Mouse (Mus musculus): ENCODE measurements around the gene Pola2. TPM values are rescaled to one million over a fixed set of nuclear protein-coding genes. Genes with fewer than 3 reads are reported as not detected.

The Pola2 gene
- total RNA-seq, 2 experiments from 2014 or later, result 35.0 to 37.9 TPM

DNA sequence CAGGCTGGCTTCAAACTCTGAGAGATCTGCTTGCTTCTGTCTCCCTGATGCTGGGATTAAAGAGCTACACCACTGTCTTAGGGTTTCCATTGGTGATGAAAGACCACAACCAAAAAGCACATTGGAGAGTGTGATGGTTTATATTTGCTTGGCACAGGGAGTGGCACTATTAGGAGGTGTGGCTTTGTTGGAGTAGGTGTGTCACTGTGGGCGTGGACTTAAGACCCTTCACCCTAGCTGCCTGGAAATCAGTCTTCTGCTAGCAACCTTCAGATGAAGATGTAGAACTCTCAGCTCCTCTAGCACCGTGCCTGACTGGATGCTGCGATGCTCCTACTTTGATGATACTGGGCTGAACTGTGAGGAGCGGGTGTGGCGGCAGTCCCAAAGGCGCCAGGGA, 25.5 kb downstream of the Pola2 start:
- DNase-seq (ENCODE audit: low spot score in 2 of 2), result no peak

DNA sequence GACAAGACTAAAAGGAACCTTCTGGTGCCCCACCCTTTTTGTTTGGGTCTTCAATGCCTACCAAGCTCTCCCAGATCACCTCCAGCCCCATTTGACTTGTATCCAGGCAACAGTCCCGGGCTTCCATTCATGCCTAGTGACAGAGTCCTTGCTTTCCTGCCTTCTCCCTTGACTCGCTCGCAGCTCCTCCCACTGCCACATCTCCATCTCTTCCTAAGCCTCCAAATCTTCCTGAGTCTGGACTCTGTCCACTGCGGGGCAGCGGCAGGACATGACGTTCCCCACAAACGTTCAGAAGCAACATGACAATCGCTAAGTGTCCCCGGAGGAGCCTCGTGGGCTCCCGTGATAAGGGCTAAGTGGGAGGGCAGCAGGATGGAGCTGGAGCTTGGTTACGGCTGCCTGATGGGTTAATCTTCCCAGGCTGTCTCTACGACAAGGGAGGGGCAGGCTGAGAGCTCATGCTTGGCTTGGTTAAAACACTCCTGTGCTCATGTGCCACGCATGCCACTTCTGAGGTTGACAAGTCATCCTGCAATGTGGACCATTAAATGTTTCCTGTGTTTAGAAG, 26.1 kb downstream of the Pola2 start:
- DNase-seq (ENCODE audit: low spot score in 2 of 2), result no peak

DNA sequence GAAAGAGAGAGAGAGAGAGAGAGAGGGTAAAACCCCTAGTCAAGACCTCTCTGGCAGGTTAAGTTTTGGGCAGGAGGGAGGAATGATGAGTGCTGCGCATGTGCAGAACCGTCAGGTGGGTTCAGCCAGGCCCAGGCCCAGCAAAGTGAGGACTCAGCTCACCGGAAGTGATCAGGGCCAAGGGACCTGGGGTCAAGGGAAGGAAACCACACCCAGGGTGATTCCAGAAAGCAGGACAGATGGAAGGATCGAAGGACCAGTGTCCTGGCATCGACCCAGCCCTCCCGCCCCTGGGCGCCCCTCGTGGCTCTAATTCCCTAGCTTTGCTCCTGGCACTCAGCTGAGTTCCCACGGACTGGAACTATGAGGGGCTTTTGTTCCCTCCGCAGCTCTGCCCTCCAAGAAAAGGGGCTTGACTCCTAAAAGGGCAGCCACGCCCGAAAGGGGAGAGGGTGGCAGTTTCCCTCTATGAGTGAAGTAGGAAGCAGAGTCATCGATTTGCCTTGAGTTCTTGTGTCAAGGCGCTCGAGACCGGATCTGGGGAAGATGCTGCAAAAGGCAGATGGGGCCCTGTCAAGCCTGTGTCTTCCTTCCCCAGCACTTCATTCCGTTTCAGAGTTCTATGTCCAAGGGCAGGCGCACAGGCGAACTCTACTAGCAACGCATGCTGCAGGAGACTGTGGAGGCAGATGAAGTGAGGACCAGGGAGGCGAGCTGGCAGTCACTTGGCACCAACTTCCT, 26.7 kb downstream of the Pola2 start:
- DNase-seq (ENCODE audit: low spot score in 2 of 2), result no peak

DNA sequence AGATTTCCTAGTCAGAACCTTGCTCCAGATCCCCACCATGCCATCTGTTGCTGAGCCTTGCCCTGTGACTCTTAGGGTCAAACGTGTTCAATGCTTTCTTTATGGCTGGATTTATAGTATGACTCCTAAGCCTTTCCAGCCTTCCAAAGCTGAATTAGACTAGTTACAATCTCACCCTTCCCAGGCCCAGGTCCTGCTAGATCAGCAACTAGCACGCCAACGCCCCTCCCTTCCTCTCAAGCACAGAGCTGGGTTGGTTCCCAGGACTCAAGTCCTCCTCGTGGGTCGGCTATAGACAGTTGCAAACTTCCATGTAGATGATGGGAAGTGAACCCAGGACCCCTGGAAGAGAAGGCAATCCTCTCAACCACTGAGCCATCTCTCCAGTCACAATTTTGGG, 28.3 kb downstream of the Pola2 start:
- no peak for DNase-seq (ENCODE audit: low spot score in 2 of 2)

DNA sequence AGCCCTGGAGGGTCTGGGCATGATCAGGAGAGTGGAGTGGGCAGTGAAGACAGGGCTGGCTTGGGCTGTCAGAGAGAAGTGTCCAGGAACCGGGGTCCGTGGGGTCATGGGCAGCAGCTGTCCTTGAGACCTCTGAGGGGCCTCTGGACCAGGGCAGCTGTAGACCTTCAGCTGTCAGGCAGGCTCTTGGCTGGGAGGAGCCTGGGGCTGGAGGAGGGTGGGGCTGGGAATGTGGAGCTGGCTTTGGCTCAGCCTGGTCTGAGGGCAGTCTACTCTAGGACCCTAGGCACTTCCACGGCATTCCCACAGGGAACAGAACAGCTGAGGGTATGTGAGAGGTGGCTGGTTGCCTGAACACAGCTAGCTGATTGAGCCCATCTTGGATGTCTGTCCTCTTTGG, 28.7 kb downstream of the Pola2 start:
- DNase-seq (ENCODE audit: low spot score in 2 of 2), result no peak

DNA sequence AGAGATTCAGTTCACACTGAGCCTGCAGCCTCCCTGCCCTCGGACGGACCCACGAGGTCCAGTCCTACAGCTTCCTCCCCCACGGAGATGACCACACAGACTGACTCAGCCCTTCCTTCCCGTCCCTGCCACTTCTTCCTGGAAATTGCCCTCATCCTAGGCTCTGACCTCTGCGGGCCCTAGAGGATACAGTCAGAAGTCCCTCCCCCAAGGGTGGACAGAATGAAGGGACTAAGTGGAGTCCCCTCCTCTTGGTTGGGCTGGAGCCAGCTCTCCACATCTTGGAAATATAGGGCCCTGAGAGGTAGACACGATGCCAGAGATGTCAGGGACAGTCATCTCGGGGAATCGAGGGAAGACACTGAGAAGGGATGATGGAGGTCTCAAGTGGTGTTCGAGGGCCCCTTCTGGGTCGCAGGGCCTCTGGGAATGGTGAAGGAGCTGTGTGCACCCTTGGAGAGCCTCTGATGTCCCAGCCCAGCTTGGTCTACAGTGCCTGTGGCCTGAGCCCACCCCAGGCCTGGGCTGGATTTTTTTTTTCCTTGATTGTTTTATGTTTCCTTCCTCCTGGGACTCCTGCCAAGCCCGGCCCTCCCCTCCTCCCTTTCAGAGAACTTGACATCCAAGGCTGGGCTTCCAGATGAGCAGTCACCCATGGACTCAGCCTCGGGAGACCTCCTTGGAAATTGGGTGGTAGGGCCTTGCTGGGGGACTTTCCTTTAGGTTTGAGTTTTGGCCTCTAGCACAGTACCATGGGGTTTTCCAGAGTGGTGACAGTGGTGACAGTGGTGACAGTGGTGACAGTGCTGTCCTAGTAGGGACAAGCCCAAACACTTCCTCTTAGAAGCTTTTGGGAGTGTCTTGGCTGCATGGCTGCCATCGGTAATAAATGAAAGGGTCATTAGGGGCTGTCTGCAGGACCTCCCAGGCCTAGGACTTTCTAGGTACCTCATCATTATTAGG, 34.1 kb downstream of the Pola2 start:
- DNase-seq (ENCODE audit: low spot score in 2 of 2), result peak in 1 of 2 experiments; percentile 48

DNA sequence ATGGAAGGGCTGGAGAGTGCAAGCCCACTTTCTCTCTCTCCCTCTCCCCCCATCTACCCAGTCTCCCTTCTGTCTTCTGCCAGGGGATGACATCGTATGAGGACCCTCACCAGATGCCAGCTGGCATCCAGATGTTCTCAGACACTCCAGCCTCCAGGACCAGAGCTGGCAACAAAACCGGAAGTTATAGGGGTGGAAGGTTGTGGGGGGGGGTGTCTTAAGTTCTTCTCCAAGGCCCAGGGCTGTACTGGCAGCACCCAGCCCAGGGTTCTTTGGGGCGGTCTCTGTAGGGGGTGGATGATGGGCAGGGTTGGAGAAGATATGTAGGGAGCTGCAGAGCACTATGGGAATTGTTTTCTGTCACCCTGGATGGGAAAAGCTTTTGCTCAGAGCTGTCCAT, 35.5 kb downstream of the Pola2 start:
- no peak for DNase-seq (ENCODE audit: low spot score in 2 of 2)

DNA sequence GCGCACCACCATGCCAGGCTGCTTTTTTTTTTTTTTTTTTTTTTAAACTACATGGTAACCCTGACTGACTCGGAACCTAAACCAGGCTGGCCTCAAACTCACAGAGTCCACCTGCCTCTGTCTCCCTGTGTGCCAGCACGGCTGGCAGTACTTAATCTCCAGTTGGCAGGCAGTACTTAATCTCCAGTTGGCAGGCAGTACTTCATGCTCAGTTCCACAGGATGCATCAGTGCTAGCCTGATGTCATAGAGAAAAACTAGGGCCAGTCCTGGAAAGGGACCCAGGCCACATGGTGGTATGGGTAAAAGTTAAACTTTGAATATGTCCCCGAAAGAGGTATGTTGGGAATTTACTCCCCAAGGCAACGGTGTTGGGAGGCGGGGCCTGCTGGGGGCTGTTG, 35.9 kb downstream of the Pola2 start:
- no peak for DNase-seq (ENCODE audit: low spot score in 2 of 2)

DNA sequence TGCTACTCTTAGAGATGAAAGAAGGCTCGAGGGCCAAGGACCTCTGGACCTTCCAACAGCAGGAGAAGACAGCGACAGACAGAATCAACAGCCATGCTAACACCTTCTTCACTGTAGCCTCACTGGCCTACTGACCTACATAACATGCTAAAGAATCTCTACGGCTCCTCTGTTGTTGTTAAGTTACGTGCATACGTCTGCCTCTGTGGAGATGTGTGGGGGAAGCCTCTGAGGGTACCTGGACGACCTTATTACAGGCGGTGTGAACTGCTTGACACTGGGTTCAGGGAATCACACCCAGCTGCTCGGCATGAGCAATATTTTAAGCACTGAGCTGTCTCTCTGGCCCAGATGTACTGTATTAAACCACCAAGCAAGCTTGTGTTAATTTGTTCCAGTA, 36.5 kb downstream of the Pola2 start:
- DNase-seq (ENCODE audit: low spot score in 2 of 2), result no peak

DNA sequence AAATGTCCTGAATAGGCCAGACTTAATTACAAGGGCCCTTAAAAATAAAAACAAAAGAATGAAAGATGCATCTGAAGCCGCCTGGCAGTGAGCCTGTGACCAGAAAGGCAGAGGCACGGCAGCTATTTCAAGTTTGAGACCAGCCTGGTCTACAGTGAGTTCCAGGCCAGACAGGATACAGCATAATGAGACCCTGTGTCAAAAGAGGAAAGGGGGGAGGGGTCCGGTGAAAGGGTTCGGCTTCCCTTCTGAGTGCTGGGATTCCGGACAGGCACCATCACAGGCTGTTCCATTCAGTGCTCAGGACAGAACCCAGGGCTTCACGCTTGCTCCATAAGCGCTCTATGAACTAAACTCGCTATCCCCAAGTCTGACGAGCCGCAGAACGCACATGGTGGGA, 37.0 kb downstream of the Pola2 start:
- DNase-seq (ENCODE audit: low spot score in 2 of 2), result no peak

DNA sequence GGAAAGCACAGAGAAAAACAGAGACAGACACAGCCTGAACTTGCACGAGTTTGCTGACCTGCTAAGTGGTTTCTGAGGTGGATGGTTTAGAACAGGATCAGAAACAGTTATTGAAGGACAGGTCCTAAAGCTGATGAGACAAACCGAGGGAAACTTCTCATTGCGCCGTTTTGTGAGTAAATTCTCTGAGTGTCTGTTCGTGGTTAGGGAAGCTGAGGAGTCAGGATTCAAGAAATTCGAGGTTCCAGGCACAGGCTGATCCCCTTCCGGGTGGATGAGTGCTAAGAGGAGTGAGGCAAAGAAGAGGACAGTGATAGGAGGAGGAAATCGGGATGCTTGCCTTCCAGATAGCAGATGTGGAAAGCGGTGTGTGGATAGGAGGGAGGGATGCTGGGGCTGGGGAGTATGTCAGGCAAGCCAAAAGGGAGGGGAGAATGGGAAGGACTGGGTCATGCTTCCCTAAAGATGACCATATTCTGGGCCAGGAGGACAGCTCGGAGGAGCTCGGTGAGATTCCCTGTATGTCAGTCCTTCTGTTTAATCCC, 38.6 kb downstream of the Pola2 start:
- DNase-seq (ENCODE audit: low spot score in 2 of 2), result no peak

DNA sequence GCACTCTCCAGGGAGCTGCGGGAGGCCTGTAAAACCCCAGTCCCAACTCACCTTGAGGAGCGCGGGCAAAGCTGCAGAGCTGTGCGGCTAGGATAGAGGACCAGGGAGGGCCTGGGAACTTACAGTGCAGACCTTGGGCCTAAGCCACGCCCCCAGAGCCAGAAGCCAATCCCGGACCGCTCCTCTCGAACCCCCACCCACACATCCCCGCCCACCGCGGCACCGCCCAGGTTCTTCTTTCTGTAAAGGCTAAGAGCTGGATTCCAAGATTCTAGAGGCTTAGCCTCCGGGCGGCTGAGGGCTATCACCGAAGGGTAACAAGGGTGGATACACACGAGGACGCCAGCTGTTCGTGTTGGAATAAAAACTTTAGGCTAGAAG, 39.3 kb downstream of the Pola2 start, which contains the start of gene Cdc42ep2:
Gene Cdc42ep2 (minus strand): TSS at position 104 of the 381 bp plus-strand sequence.
- DNase-seq (ENCODE audit: low spot score in 2 of 2), result peak; percentile 86 to 90

DNA sequence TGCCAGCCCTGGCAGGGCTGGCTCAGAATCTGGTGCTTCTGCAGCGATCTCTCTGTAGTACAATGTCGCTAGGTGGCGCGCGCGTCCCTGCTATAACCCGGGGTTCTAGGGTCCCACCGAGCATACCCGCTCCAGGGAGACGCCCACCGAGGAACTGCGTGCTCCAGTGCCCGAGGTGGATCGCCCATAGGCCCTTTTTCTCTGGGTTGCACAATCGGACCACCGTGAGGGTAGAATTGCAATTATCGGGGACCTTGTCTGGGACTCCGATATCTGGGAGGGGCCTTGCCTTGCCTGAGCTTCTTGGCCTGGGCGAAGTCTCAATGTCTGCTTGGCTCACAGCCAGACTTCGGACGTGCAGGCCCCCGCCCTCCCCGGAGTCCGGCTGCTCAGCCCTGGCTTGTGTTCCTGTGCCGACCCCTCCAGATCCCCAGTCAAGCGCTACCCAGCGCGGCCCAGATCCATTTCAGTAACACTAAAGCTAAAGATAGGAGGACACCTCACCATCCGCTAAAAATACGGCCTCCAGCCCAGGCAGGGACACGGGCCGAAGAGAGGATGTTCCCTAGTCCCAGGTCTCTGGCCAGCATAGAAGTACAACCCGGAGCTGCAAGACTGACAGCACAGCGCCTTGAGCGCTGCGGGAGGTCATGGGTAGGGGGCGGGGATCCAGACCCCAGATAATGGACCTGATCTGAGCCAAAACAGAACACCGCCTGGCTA, 39.9 kb downstream of the Pola2 start:
- DNase-seq (ENCODE audit: low spot score in 2 of 2), result peak; percentile 62 to 86

DNA sequence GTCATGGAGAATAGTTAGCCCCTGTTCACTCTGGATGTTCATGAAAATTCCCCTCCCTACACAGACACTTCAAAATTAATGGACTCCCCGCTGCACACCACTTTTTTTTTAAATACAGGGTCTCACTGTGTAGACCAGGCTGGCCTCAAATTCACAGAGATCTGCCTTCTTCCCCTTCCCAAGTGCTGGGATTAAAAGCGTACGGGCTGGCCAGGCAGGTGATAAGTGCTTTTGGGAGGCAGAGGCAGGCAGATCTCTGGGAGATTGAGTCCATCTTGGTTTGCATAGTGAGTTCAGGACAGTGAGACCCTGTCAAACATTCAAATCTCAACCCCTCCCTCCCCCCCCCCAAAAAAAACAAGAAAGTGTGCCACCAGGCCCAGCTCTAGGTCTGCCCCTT, 41.0 kb downstream of the Pola2 start:
- no peak for DNase-seq (ENCODE audit: low spot score in 2 of 2)

DNA sequence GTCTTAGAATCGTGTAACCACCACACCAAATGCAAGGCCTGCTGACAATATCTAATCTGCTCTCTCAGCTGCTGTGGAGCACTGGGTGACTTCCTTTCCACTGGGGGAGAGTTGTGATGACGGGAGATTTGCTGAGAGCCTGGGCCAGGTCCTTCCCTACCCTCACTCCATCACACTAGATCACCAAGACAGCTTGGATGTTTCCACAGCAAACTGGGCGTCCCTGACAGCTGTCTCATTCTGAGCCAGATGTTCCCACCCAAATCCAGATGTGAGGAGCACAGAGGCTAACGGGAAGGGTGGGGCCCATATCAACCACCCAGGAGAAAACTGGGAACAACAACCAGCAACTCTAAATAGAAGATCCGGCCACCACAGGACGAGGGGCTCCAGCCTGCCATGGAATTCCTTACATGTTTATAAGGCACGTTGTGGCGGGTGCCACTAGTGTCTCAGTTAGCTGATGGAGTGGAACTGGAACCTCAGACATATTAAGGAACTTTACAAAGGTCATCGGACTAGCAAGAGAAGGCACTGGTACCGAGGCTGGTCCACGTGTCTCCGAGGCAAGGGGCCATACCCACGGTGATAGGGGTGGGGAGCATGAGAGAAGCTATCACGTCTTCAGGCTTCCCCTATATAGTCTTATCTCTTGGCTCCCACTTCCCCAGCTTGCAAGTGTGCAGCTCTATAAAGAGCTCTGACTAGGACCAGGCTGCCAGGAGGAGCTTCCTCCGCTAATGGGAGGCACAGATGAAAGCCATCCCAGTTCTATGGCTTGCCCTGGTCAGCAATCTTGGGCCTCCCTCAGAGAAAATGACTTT, 41.7 kb downstream of the Pola2 start:
- DNase-seq (ENCODE audit: low spot score in 2 of 2), result no peak

DNA sequence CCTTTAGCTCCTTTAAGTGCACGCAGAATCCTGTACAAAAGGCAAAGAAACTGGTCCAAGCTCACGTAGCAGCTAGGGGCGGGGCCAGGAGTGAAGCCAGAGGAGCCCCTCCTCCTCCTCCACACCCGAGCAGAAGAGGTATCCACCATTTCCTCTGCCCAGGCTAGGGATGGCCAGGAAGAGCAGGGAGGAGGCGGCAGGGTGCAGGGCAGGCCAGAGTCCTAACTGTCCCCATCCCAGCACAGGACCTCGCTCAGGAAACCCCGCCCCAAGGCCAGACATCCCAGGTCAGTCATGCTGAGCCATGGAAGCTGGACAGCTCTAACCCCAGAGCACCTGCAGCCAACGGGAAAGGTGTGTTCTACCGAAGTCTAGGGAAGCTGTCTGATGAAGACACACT, 42.3 kb downstream of the Pola2 start:
- DNase-seq (ENCODE audit: low spot score in 2 of 2), result no peak

DNA sequence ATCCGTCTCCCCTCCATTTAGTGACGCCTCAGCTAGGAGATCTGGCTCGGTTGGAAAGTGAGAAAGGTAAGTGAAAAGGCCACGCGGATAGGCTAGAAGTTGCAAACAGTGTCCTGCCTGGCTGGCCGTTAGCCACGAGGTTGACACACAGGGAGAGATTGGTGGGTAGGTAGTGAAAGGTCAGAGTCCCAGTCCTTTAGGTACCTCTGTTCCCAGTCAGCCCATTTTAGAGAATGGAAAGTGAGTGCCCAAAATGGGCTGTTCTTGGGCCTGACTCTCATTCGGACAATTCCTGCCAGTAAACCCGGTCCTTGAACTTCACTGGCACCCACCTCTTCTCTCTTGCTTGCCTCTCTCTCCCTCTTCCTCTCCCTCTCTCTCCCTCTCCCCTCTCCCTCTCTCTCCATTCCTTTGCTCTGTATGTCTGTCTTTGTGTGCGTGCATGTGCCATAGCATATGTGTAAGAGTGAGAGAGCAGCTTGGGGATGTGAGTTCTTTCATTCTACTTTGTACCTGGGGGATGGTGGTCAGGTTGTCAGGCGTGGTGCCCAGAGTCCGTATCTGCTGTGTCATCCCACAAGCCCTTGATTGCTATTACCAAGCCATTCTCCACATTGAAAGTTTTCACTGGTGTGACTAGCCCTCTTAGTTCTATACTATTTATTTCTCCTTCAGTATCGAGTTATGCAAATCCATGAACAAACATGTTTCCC, 50.8 kb downstream of the Pola2 start, which contains the start of gene Dpf2:
Gene Dpf2 (minus strand): TSS at position 4 of the 713 bp plus-strand sequence.
- DNase-seq (ENCODE audit: low spot score in 2 of 2), result no peak

DNA sequence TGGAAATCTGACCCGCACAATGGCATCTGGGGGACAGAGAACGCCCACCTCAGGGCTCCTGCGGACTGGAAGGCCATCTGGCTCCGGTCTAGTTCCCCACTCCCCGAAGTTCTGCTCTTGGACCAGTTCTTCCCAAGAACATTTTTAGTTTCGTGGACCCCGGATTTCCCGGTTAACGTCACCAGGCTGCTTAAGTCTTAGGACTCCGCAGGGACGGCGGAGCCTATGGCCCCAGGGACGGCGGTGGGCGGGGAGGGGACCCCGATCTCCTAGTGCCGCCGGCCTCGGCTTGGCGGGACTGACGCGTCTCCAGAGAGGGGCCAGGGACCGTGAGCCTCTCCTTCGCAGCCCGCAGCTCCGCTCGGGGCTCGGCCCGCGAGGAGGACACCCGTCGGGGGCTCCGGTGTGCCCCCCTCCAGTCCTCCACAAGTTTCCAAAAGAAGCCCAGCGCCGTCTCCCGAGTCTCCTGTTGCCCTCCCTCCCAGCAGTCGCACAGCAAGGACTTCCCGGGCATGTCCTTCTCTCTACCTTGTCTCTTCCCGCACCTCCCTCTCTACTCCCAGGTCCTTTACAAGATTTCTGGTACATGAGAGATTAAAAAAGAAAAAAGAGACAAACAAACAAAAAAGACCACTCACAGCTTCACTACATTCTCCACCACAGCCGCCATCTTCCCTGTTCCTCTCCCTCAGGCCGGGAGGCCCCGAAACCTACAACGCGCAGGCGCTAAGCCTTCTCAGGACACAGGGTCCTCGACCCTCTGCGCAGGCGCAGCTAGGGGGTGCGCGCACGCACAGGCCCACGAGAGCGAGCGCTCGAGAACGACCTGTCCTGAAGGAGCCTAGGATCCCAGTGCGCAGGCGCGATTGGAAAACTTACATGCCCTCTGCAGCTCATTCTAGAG, 51.6 kb downstream of the Pola2 start:
- peak; percentile 97 to 99 for DNase-seq (ENCODE audit: low spot score in 2 of 2)

Data from adrenal gland, postnatal 4 days (tissue).